Mouse (Mus musculus) layer of hippocampus, adult 8-10 months (tissue): ENCODE measurements around the gene Nt5dc3. TPM values are rescaled to one million over a fixed set of nuclear protein-coding genes. Genes with fewer than 3 reads are reported as not detected.

Experiments
- DNase-seq, 2 experiments: peaks; one replicate each; pipeline ENCODE4 v3.0.0; 2022; ENCODE audit warnings: low spot score in 2 of 2
- total RNA-seq, 4 experiments: library from RNA; stranded (reverse); gene quantifications; 2 replicates each; pipeline ENCODE4 v1.2.4; 2022

Nt5dc3 gene
- total RNA-seq, 4 experiments from 2014 or later: 113 to 152 (median 122) TPM

- no peak for DNase-seq
These were observed 93.8 kb downstream of the Nt5dc3 start for GRCm38 (mm10) chr10:86872591-86872990.

- no peak for DNase-seq
These were observed 99.9 kb downstream of the Nt5dc3 start for GRCm38 (mm10) chr10:86878721-86879120.

GRCm38 (mm10) chr10:86880071-86880806 is 101.4 kb downstream of the Nt5dc3 start:
- DNase-seq: no peak

GRCm38 (mm10) chr10:86881448-86881847 is 102.6 kb downstream of the Nt5dc3 start:
- DNase-seq: no peak

GRCm38 (mm10) chr10:86886434-86886833 is 107.6 kb downstream of the Nt5dc3 start:
- DNase-seq: no peak

Other genes with a start within 250 kb of the Nt5dc3 start
- 100 to 1,000 TPM; 267 to 424 (median 352) TPM for gene Hsp90b1, start 73.5 kb upstream of the Nt5dc3 start, total RNA-seq
- gene Ttc41, start 73.2 kb upstream of the Nt5dc3 start, total RNA-seq: 1 to 10 TPM in 3 of 4 experiments, under 1 TPM in 1; 0.96 to 1.5 (median 1.1) TPM
- 10 to 100 TPM; 28.9 to 57.9 (median 42.3) TPM for gene Gm49358, start 15.0 kb upstream of the Nt5dc3 start, total RNA-seq
- gene Stab2, start 229.0 kb downstream of the Nt5dc3 start, total RNA-seq: 1 to 10 TPM in 1 of 4 experiments, under 1 TPM in 3; 0.43 to 1.7 (median 0.68) TPM